In the genomic region with DNA sequence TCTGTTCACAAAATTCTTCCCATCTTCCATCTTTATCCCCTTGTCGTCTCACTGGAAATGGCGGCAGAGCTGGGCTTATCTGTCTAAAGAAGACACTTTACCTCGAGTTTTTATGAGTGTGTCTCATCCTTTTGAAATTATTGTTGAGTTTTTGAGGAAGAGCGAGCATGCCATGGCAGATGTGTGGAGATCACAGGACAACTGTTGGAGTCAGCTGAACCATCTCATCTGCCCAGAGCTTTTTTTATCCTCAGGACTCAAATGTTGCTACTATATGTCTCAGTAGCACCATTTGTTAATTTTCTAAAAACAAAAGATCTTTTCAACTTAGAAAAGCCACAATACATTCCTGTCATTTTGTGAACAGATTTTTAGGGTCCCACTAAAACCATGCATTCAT, we compare ENCODE assay signal across 18 mouse cellular contexts. TPM values are rescaled to one million over a fixed set of nuclear protein-coding genes. Genes with fewer than 3 reads are reported as not detected.
DNase-seq lines count a peak whose midpoint lies in the region; ATAC-seq and TF ChIP-seq lines count a peak whose summit lies in the region.
"Had no signal": no experiment of that assay in that cellular context is flagged by ENCODE, and none has a peak within 500 bp of the region (broad histone marks: within the 10 kb centered on the region; RNA-seq: fewer than 3 reads in every experiment).

No protein-coding gene starts in this region.

- WGBS in forebrain, embryonic 15.5 days = 85% methylated on average over 4 of the region's 4 CpGs

- H3ac ChIP-seq in myocyte (ENCODE audit: control insufficient read depth, insufficient read length) = no peak overlapping the region

- TF ChIP-seq POLR2A in myocyte (IDR thresholded peaks at IDR 0.05; ENCODE audit: insufficient read length, low read depth) = no peak

- ATAC-seq in forebrain, embryonic 15.5 days (replicated peaks) = no peak
- ATAC-seq: activated CD4-positive, CD25-positive, alpha-beta regulatory T cell, adult 4 months; CD4-positive, CD25-positive, alpha-beta regulatory T cell, adult 4 months; Patski had no signal

- H3K9me3 ChIP-seq in forebrain, embryonic 15.5 days = no peaks in the 10 kb centered on the region
- H3K9me3 ChIP-seq: G1E had no signal

- H3K27ac ChIP-seq in layer of hippocampus, adult 2 months = peak overlapping the region; percentile 49; the same call in 1 of the 2 replicates
- H3K27ac ChIP-seq in forebrain, embryonic 15.5 days (replicated peaks) = no peak overlapping the region

- H3K36me3 ChIP-seq in myocyte (ENCODE audit: control insufficient read depth, insufficient read depth) = no peaks in the 10 kb centered on the region
- H3K36me3 ChIP-seq in forebrain, embryonic 15.5 days = peaks cover 5% of the 10 kb centered on the region; the same call in 1 of the 2 replicates

- H3K79me2 ChIP-seq in myocyte (ENCODE audit: control insufficient read depth, insufficient read depth) = no peaks in the 10 kb centered on the region

- no peak overlapping the region for H3K4me3 ChIP-seq in layer of hippocampus, adult 2 months
- H3K4me3 ChIP-seq in myocyte = no peak overlapping the region
- no peak overlapping the region for H3K4me3 ChIP-seq in forebrain, embryonic 15.5 days

- H3K9ac ChIP-seq in forebrain, embryonic 15.5 days (replicated peaks) = no peak overlapping the region

- H3K27me3 ChIP-seq in myocyte (ENCODE audit: control insufficient read depth, insufficient read depth, insufficient read length) = no peaks in the 10 kb centered on the region
- no peaks in the 10 kb centered on the region for H3K27me3 ChIP-seq in forebrain, embryonic 15.5 days
- H3K27me3 ChIP-seq: Patski had no signal

- H3K4me1 ChIP-seq in forebrain, embryonic 15.5 days = peaks cover 14% of the 10 kb centered on the region

- peak overlapping the region; percentile 27 for H3K4me2 ChIP-seq in myocyte (ENCODE audit: low read depth)
- no peak overlapping the region for H3K4me2 ChIP-seq in forebrain, embryonic 15.5 days (replicated peaks)

- no peak for TF ChIP-seq CTCF in layer of hippocampus, adult 2 months (conservative IDR thresholded peaks at IDR 0.05)

- no peak for DNase-seq in layer of hippocampus, adult 2 months (ENCODE audit: low spot score in 2 of 2)
- DNase-seq in layer of hippocampus, adult 11-12 months (ENCODE audit: low spot score) = no peak
- DNase-seq: adrenal gland, adult 2 months; adrenal gland, adult 8-10 months; adrenal gland, postnatal 10 days; adrenal gland, postnatal 14 days; adrenal gland, postnatal 25 days; adrenal gland, postnatal 36 days; B cell, adult 2 months; cerebellum, adult 11 months; cerebellum, adult 11-12 months; cerebellum, adult 18-20 months had no signal

TF ChIP-seq in myocyte, 11 proteins besides CTCF, POLR2A, EP300 and RAD21:
- TF ChIP-seq MYOD1 (IDR thresholded peaks at IDR 0.05; ENCODE audit: control insufficient read depth in 1 of 3, insufficient read length in 2 of 3, low read depth in 2 of 3) (peak in 2 of 3 experiments; percentile 34 to 54), TCF12 (IDR thresholded peaks at IDR 0.05; ENCODE audit: insufficient read depth, poor library complexity, severe bottlenecking) (peak; percentile 13), TCF3 (IDR thresholded peaks at IDR 0.05; ENCODE audit: insufficient read length, low read depth) (peak; percentile 17), CEBPB (IDR thresholded peaks at IDR 0.05; ENCODE audit: insufficient read depth, poor library complexity, severe bottlenecking) (no peak), SRF (IDR thresholded peaks at IDR 0.05; ENCODE audit: control insufficient read depth, insufficient read length, low read depth) (no peak), MYOG (IDR thresholded peaks at IDR 0.05; ENCODE audit: control insufficient read depth in 1 of 3, insufficient read depth in 1 of 3, insufficient read length in 2 of 3, low read depth in 2 of 3) (peak in 1 of 3 experiments; percentile 50), USF1 (IDR thresholded peaks at IDR 0.05; ENCODE audit: low read depth) (no peak), REST (IDR thresholded peaks at IDR 0.05; ENCODE audit: insufficient read depth, insufficient read length) (no peak)

RNA-seq across cellular contexts. Expression of gene Lzts3, which starts 2.6 kb away (rescaled TPM):
- total RNA-seq in layer of hippocampus, adult 2 months (2021) = 100 to 1,000 TPM; 185 to 196 TPM
- 13.3 TPM for polyA plus RNA-seq in myocyte (2012; fragmentation: generic; extraction: Trizol)
- 9.2 and 10.0 TPM in 2 replicates for polyA plus RNA-seq in forebrain, embryonic 15.5 days (2015; fragmentation: Nextera tagmentation; extraction: Ambion mirVana)

RNA-seq across cellular contexts. Expression of gene Ubox5, which starts 15.4 kb away (rescaled TPM):
- total RNA-seq in layer of hippocampus, adult 2 months (2021) = 10 to 100 TPM; 11.0 to 11.7 TPM
- 5.4 TPM for polyA plus RNA-seq in myocyte (2012; fragmentation: generic; extraction: Trizol)
- polyA plus RNA-seq in forebrain, embryonic 15.5 days (2015; fragmentation: Nextera tagmentation; extraction: Ambion mirVana) = 12.7 and 12.9 TPM in 2 replicates

RNA-seq across cellular contexts. Expression of gene Fastkd5, which starts 15.4 kb away (rescaled TPM):
- total RNA-seq in layer of hippocampus, adult 2 months (2021) = 1 to 10 TPM; 8.8 to 8.9 TPM
- polyA plus RNA-seq in myocyte (2012; fragmentation: generic; extraction: Trizol) = 5.9 TPM
- 14.1 and 15.4 TPM in 2 replicates for polyA plus RNA-seq in forebrain, embryonic 15.5 days (2015; fragmentation: Nextera tagmentation; extraction: Ambion mirVana)

RNA-seq across cellular contexts. Expression of gene Ddrgk1, which starts 19.3 kb away (rescaled TPM):
- 10 to 100 TPM; 97.6 to 98.1 TPM for total RNA-seq in layer of hippocampus, adult 2 months (2021)
- 137 TPM for polyA plus RNA-seq in myocyte (2012; fragmentation: generic; extraction: Trizol)
- 57.4 and 63.4 TPM in 2 replicates for polyA plus RNA-seq in forebrain, embryonic 15.5 days (2015; fragmentation: Nextera tagmentation; extraction: Ambion mirVana)

RNA-seq across cellular contexts. Expression of gene Itpa, which starts 22.2 kb away (rescaled TPM):
- 10 to 100 TPM; 36.0 to 36.8 TPM for total RNA-seq in layer of hippocampus, adult 2 months (2021)
- 54.4 TPM for polyA plus RNA-seq in myocyte (2012; fragmentation: generic; extraction: Trizol)
- 133 and 134 TPM in 2 replicates for polyA plus RNA-seq in forebrain, embryonic 15.5 days (2015; fragmentation: Nextera tagmentation; extraction: Ambion mirVana)
